Comparison of ENCODE assay signal across 19 mouse cellular contexts in genomic region chr5:27621811-27622210, GRCm38 (mm10).
DNase-seq lines count a peak whose midpoint lies in the region; ATAC-seq and TF ChIP-seq lines count a peak whose summit lies in the region.
"Had no signal": no experiment of that assay in that cellular context is flagged by ENCODE, and none has a peak within 500 bp of the region (broad histone marks: within the 10 kb centered on the region; RNA-seq: fewer than 3 reads in every experiment).

No protein-coding gene starts in this region.

- H3K27me3 ChIP-seq in heart, embryonic 10.5 days (ENCODE audit: insufficient read depth, poor library complexity, severe bottlenecking), result no peaks in the 10 kb centered on the region
- no peaks in the 10 kb centered on the region for H3K27me3 ChIP-seq in hindbrain, postnatal 0 days (ENCODE audit: insufficient read depth, low read length)
- no peaks in the 10 kb centered on the region for H3K27me3 ChIP-seq in hindbrain, embryonic 11.5 days (ENCODE audit: control insufficient read depth, insufficient read depth, low read length)
- H3K27me3 ChIP-seq: embryonic facial prominence, embryonic 12.5 days; forebrain, embryonic 13.5 days; forebrain, embryonic 15.5 days had no signal

- no peak for TF ChIP-seq POLR2A in olfactory bulb, adult 2 months (IDR thresholded peaks at IDR 0.05; ENCODE audit: insufficient read depth, low read depth, low read length)

- no peak for ATAC-seq in hindbrain, postnatal 0 days
- ATAC-seq in hindbrain, embryonic 11.5 days (ENCODE audit: low FRiP score), result no peak

- no peak overlapping the region for H3K27ac ChIP-seq in heart, embryonic 10.5 days
- H3K27ac ChIP-seq in hindbrain, postnatal 0 days, result no peak overlapping the region
- H3K27ac ChIP-seq in hindbrain, embryonic 11.5 days (ENCODE audit: low read depth, low read length), result no peak overlapping the region
- peak overlapping the region; percentile 29; the same call in 1 of the 2 replicates for H3K27ac ChIP-seq in olfactory bulb, adult 2 months (ENCODE audit: insufficient read depth, low read depth, low read length)
- H3K27ac ChIP-seq: embryonic facial prominence, embryonic 10.5 days; embryonic facial prominence, embryonic 12.5 days; forebrain, embryonic 13.5 days; forebrain, embryonic 15.5 days had no signal

- DNase-seq in heart, embryonic 10.5 days (ENCODE audit: low spot score), result peak; percentile 69
- DNase-seq in heart, postnatal 4 days, result no peak
- DNase-seq in hindbrain, postnatal 0 days (ENCODE audit: low spot score), result peak; percentile 5
- no peak for DNase-seq in hindbrain, embryonic 11.5 days (ENCODE audit: low spot score)
- peak; percentile 10 to 46 for DNase-seq in urinary bladder, postnatal 4 days (ENCODE audit: low spot score in 2 of 2)
- no peak for DNase-seq in urinary bladder, postnatal 10 days (ENCODE audit: low spot score)
- no peak for DNase-seq in cerebellum, adult 9-10 months
- DNase-seq: adrenal gland, adult 2 months; adrenal gland, postnatal 10 days; adrenal gland, postnatal 25 days; cerebellum, adult 11 months; cerebellum, adult 18-20 months; cerebellum, adult 8-10 months; cerebellum, postnatal 25 days had no signal

- H3K4me3 ChIP-seq in heart, embryonic 10.5 days, result no peak overlapping the region
- H3K4me3 ChIP-seq in hindbrain, postnatal 0 days (ENCODE audit: low read length), result no peak overlapping the region
- H3K4me3 ChIP-seq in hindbrain, embryonic 11.5 days (ENCODE audit: low read depth, low read length), result no peak overlapping the region
- no peak overlapping the region for H3K4me3 ChIP-seq in olfactory bulb, adult 2 months (ENCODE audit: insufficient read depth, low read depth, low read length)
- H3K4me3 ChIP-seq: embryonic facial prominence, embryonic 10.5 days; embryonic facial prominence, embryonic 12.5 days; forebrain, embryonic 13.5 days; forebrain, embryonic 15.5 days had no signal

- no peak for TF ChIP-seq CTCF in hindbrain, postnatal 0 days (IDR thresholded peaks at IDR 0.05; ENCODE audit: low read depth)
- no peak for TF ChIP-seq CTCF in olfactory bulb, adult 2 months (IDR thresholded peaks at IDR 0.05; ENCODE audit: insufficient read depth, low read depth, low read length)

- no peak overlapping the region for H3K9ac ChIP-seq in hindbrain, postnatal 0 days (replicated peaks; ENCODE audit: low read length)
- no peak overlapping the region for H3K9ac ChIP-seq in hindbrain, embryonic 11.5 days (ENCODE audit: low read depth, low read length)
- H3K9ac ChIP-seq: embryonic facial prominence, embryonic 12.5 days; forebrain, embryonic 13.5 days; forebrain, embryonic 15.5 days had no signal

- H3K4me1 ChIP-seq in heart, embryonic 10.5 days, result no peaks in the 10 kb centered on the region
- no peaks in the 10 kb centered on the region for H3K4me1 ChIP-seq in hindbrain, postnatal 0 days (ENCODE audit: insufficient read depth, low read length)
- H3K4me1 ChIP-seq in hindbrain, embryonic 11.5 days (replicated peaks; ENCODE audit: control insufficient read depth, insufficient read depth, low read length), result no peaks in the 10 kb centered on the region
- H3K4me1 ChIP-seq in olfactory bulb, adult 2 months (ENCODE audit: control insufficient read depth, insufficient read depth, low read length), result no peaks in the 10 kb centered on the region
- H3K4me1 ChIP-seq: embryonic facial prominence, embryonic 10.5 days; embryonic facial prominence, embryonic 12.5 days; forebrain, embryonic 13.5 days; forebrain, embryonic 15.5 days had no signal

- no peaks in the 10 kb centered on the region for H3K36me3 ChIP-seq in heart, embryonic 10.5 days
- H3K36me3 ChIP-seq in hindbrain, postnatal 0 days (ENCODE audit: insufficient read depth, low read length), result no peaks in the 10 kb centered on the region
- H3K36me3 ChIP-seq in hindbrain, embryonic 11.5 days (ENCODE audit: control insufficient read depth, insufficient read depth, low read length), result no peaks in the 10 kb centered on the region
- H3K36me3 ChIP-seq: embryonic facial prominence, embryonic 10.5 days; embryonic facial prominence, embryonic 12.5 days; forebrain, embryonic 15.5 days had no signal

- no peak overlapping the region for H3K4me2 ChIP-seq in hindbrain, postnatal 0 days (ENCODE audit: low read depth, low read length)
- no peak overlapping the region for H3K4me2 ChIP-seq in hindbrain, embryonic 11.5 days (replicated peaks; ENCODE audit: low read depth, low read length)
- H3K4me2 ChIP-seq: embryonic facial prominence, embryonic 12.5 days; forebrain, embryonic 13.5 days; forebrain, embryonic 15.5 days had no signal

- no peaks in the 10 kb centered on the region for H3K9me3 ChIP-seq in heart, embryonic 10.5 days
- H3K9me3 ChIP-seq in hindbrain, postnatal 0 days (ENCODE audit: low read length), result no peaks in the 10 kb centered on the region
- no peaks in the 10 kb centered on the region for H3K9me3 ChIP-seq in hindbrain, embryonic 11.5 days (ENCODE audit: control insufficient read depth, low read length)
- H3K9me3 ChIP-seq: embryonic facial prominence, embryonic 10.5 days; embryonic facial prominence, embryonic 12.5 days; forebrain, embryonic 13.5 days; forebrain, embryonic 15.5 days had no signal

Comparison
In these comparisons a context has a peak if more than half of its experiments do, and no peak if none do; other contexts are left out.
1. DNase-seq: peak in heart, embryonic 10.5 days (single experiment), hindbrain, postnatal 0 days (single experiment) and urinary bladder, postnatal 4 days (2 of 2); none in heart, postnatal 4 days (single experiment), hindbrain, embryonic 11.5 days (single experiment), urinary bladder, postnatal 10 days (single experiment) and cerebellum, adult 9-10 months (single experiment).